Mouse (Mus musculus): ENCODE measurements at regions not wholly inside any gene's neighbourhood (a gene's known extent, or its start where the extent isn't known, plus 50 kb on each side); places are given as distances from the start of the nearest gene placed in this dataset.

DNA sequence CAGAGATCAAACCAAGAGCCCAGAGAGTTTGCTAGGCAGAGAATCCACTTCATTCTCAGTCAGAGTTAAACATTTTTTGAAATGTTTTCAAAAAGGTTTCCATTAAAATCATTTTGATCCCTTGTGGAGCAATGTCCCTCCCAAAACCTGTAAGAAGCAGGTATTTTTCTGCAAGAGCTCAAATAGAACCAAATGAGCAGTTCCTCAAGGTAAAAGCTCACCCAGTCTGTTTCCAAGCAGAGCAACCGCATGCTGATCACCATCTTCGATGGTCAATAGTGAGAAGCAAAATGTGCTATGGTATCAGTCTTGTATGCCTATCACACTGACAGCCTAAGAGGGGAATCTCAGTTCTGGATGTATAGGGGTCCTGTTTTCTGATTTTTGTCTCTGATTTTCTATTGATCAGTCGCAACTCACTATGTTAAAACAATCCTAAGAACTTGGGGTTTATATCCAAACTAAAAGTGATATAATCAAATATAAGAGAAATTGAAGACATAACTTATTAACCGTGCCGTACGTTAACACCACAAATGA, 432.3 kb upstream of the Ccnh start:
- peaks cover 9% of the 10 kb centered on the region; the same call in 1 of the 2 replicates for H3K4me1 ChIP-seq (ENCODE audit: control insufficient read depth, insufficient read depth, low read length)
- H3K4me3 ChIP-seq (replicated peaks; ENCODE audit: insufficient read depth, low read depth, low read length), result peak overlapping the region; percentile 28
- peak overlapping the region; percentile 59; the same call in 1 of the 2 replicates for H3K27ac ChIP-seq (ENCODE audit: insufficient read depth, low read length)
- H3K27me3 ChIP-seq (ENCODE audit: control insufficient read depth, insufficient read depth, low read length), result no peaks in the 10 kb centered on the region
- 26% methylated on average over 6 of the region's 6 CpGs for WGBS
- TF ChIP-seq CTCF (IDR thresholded peaks at IDR 0.05; ENCODE audit: borderline replicate concordance, insufficient read depth, low read depth, low read length) (no peak), POLR2A (IDR thresholded peaks at IDR 0.05; ENCODE audit: borderline replicate concordance, insufficient read depth, low read length) (no peak)
- DNase-seq, result peak; percentile 46 to 49

DNA sequence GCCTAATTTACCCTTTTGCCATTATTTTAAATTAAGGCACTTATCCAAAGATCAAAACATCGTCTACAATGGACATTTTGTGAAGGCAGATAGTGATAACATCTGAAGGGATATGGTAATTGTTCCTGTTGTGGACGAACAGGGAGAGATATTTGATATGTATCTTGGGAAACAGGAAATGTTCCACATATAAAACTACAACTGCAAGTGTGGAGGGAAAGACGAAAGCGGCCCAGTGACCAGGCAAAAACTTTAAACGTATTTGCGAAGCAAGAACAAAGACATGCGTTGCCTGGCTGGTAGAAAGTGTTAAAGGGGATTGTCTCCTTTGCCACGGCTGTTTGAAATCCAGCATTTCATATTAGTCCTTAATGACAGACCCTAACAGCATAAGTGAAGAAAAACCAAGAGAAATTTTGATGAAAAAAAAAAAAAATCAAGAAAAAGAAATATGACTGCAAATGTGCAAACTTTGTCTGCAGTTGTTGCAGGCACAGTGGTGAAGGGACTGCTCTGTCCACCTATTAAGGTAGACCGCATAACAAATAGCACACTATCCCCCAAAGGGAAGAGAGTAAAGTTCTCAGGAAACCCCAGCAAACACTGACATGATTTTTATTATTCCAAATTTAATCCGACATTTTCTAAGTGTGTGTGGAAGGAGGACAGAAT, 431.2 kb upstream of the Ccnh start:
- H3K27ac ChIP-seq (ENCODE audit: insufficient read depth, low read length), result peak overlapping the region; percentile 77; the same call in 1 of the 2 replicates
- WGBS, result 10% methylated on average over 10 of the region's 10 CpGs
- H3K4me1 ChIP-seq (ENCODE audit: control insufficient read depth, insufficient read depth, low read length), result peaks cover 6% of the 10 kb centered on the region; the same call in 1 of the 2 replicates
- no peaks in the 10 kb centered on the region for H3K27me3 ChIP-seq (ENCODE audit: control insufficient read depth, insufficient read depth, low read length)
- TF ChIP-seq POLR2A (IDR thresholded peaks at IDR 0.05; ENCODE audit: borderline replicate concordance, insufficient read depth, low read length) (no peak), CTCF (IDR thresholded peaks at IDR 0.05; ENCODE audit: borderline replicate concordance, insufficient read depth, low read depth, low read length) (no peak)
- H3K4me3 ChIP-seq (replicated peaks; ENCODE audit: insufficient read depth, low read depth, low read length), result peak overlapping the region; percentile 27
- DNase-seq, result peak; percentile 58 to 59

DNA sequence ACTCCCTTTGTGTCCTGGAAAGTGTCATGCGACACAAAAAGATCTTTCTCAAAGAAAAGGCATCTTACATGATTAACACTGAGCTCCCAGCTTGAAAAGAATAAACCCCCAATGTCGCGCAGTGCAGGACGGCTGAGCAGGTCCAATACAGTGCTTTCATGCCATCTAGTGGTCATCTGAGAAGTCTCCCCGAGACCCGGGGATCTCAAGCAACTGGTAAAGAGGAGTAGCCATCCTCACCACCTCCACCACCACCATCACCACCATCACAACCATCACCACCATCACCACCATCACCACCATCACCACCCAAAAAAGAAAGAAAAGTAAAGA, 430.7 kb upstream of the Ccnh start:
- Histone ChIP-seq H3K4me3 (replicated peaks; ENCODE audit: insufficient read depth, low read depth, low read length) (peak overlapping the region; percentile 27), H3K27ac (ENCODE audit: insufficient read depth, low read length) (peak overlapping the region; percentile 77; the same call in 1 of the 2 replicates)
- WGBS, result under 1% methylated on average over 6 of the region's 6 CpGs

DNA sequence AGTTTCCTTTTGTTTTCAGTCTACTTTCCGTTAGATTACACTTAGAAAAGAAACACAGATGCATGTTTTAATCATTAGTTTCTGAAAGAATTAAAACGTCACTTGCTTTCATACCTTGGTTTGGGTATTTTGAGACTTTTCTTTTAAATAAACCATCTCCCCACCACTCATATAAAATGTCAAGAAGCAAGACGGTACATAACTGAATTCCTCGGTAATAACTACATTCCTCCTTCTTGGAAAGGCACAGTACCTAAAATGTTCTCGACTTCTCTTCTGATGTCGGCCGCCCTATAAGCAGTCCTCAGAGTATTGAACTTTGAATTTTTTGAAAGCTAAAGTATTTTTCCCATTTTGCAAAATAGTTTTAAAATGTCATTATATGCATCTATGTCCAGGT, 430.1 kb upstream of the Ccnh start:
- 15% methylated on average over 7 of the region's 7 CpGs for WGBS
- peak in 1 of 2 experiments; percentile 36 for DNase-seq
- TF ChIP-seq CTCF (IDR thresholded peaks at IDR 0.05; ENCODE audit: borderline replicate concordance, insufficient read depth, low read depth, low read length), result no peak
- TF ChIP-seq POLR2A (IDR thresholded peaks at IDR 0.05; ENCODE audit: borderline replicate concordance, insufficient read depth, low read length), result no peak
- H3K4me3 ChIP-seq (replicated peaks; ENCODE audit: insufficient read depth, low read depth, low read length), result peak overlapping the region; percentile 49
- no peaks in the 10 kb centered on the region for H3K27me3 ChIP-seq (ENCODE audit: control insufficient read depth, insufficient read depth, low read length)
- peaks cover 6% of the 10 kb centered on the region; the same call in 1 of the 2 replicates for H3K4me1 ChIP-seq (ENCODE audit: control insufficient read depth, insufficient read depth, low read length)
- no peak overlapping the region for H3K27ac ChIP-seq (ENCODE audit: insufficient read depth, low read length)

More for the DNA sequence above, 430.7 kb upstream of the Ccnh start:
- TF ChIP-seq CTCF (IDR thresholded peaks at IDR 0.05; ENCODE audit: borderline replicate concordance, insufficient read depth, low read depth, low read length) (peak; percentile 91), POLR2A (IDR thresholded peaks at IDR 0.05; ENCODE audit: borderline replicate concordance, insufficient read depth, low read length) (no peak)
- Histone ChIP-seq H3K4me1 (ENCODE audit: control insufficient read depth, insufficient read depth, low read length) (peaks cover 6% of the 10 kb centered on the region; the same call in 1 of the 2 replicates), H3K27me3 (ENCODE audit: control insufficient read depth, insufficient read depth, low read length) (no peaks in the 10 kb centered on the region)
- DNase-seq, result peak; percentile 92 to 96

DNA sequence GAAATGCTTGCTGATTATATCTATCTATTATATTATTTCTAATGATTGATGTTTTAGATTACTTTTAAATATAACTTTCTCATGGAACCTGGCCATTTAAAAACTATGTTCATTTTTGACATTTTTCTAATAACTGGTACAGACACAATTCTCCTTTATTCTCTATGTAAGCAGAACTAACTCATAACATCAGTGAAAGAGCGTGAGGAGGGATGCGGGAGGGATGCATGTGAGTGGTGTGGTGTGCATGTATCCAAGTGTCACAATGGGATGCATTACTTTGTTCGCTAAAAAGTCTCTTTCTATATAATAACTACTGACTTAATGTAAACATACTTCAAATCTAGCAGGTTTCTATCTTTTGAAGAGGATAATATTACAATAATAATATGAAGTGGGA, 428.7 kb upstream of the Ccnh start:
- H3K4me1 ChIP-seq (ENCODE audit: control insufficient read depth, insufficient read depth, low read length), result no peaks in the 10 kb centered on the region
- H3K4me3 ChIP-seq (replicated peaks; ENCODE audit: insufficient read depth, low read depth, low read length), result peak overlapping the region; percentile 59
- peak overlapping the region; percentile 87; the same call in 1 of the 2 replicates for H3K27ac ChIP-seq (ENCODE audit: insufficient read depth, low read length)
- TF ChIP-seq POLR2A (IDR thresholded peaks at IDR 0.05; ENCODE audit: borderline replicate concordance, insufficient read depth, low read length) (no peak), CTCF (IDR thresholded peaks at IDR 0.05; ENCODE audit: borderline replicate concordance, insufficient read depth, low read depth, low read length) (no peak)
- 6% methylated on average over 3 of the region's 3 CpGs for WGBS
- DNase-seq, result peak; percentile 45 to 57
- H3K27me3 ChIP-seq (ENCODE audit: control insufficient read depth, insufficient read depth, low read length), result no peaks in the 10 kb centered on the region

DNA sequence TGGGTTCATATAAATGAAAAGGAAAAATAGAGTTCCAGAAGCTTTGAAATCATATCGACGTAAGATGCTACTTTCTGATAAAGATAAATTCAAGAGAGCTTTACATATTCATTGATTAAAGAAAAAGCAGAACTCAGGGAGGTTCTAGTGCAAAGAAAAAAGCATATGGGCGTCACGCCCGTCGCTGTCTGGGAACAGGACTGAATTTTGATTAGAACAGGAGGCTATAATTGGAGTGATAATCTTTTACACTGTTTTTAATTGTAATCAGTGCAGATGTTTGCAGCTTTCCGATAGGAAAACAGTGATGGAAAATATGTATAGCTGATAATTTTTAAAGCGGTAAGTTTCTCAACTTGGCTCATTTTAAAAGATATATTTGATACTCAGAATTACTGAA, 428.2 kb upstream of the Ccnh start:
- 10% methylated on average over 8 of the region's 8 CpGs for WGBS
- Histone ChIP-seq H3K4me3 (replicated peaks; ENCODE audit: insufficient read depth, low read depth, low read length) (peak overlapping the region; percentile 41), H3K27me3 (ENCODE audit: control insufficient read depth, insufficient read depth, low read length) (no peaks in the 10 kb centered on the region), H3K27ac (ENCODE audit: insufficient read depth, low read length) (peak overlapping the region; percentile 64; the same call in 1 of the 2 replicates), H3K4me1 (ENCODE audit: control insufficient read depth, insufficient read depth, low read length) (no peaks in the 10 kb centered on the region)
- TF ChIP-seq CTCF (IDR thresholded peaks at IDR 0.05; ENCODE audit: borderline replicate concordance, insufficient read depth, low read depth, low read length), result no peak
- no peak for TF ChIP-seq POLR2A (IDR thresholded peaks at IDR 0.05; ENCODE audit: borderline replicate concordance, insufficient read depth, low read length)
- DNase-seq, result peak; percentile 43 to 47

DNA sequence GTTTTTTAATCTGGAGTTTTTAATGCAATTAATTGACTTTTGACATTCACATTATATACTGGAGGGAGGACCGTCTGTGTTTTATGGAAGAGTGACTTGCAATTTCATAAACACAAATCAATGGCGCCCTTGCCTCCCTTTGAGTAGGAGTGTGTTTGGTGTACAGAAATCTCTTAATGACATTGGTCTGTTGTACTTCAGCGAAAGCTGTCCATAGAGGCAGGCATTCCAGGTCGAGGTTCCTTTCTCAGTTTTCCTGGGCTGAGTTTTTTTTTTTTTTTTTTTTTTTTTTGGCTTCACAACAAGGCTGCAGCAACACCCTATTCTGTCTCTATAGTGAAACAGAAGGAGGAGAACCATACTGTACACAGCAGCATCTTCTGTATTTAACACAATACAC, 427.4 kb upstream of the Ccnh start:
- Histone ChIP-seq H3K27ac (ENCODE audit: insufficient read depth, low read length) (no peak overlapping the region; the same call in 1 of the 2 replicates), H3K4me3 (replicated peaks; ENCODE audit: insufficient read depth, low read depth, low read length) (no peak overlapping the region)
- WGBS, result 5% methylated on average over 4 of the region's 4 CpGs

DNA sequence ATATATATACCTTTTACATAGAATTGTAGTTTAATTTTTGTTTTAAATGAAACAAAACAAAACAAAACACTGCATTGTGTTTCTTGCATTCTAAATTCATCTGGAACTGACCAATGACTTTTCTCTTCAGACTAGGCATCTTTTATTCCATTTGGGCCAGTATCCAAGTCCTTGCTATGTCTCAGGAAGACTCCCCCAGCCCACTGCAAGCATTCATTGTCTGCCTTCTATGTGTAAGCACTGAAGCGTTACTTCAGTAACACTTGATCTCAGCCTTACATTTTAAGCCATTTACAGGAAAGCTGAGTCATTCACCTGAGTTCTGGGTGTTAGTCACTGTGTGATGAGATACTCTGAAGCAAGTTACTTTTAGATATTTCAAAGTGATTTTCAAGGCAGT, 425.3 kb upstream of the Ccnh start:
- Histone ChIP-seq H3K4me3 (replicated peaks; ENCODE audit: insufficient read depth, low read depth, low read length) (no peak overlapping the region), H3K27me3 (ENCODE audit: control insufficient read depth, insufficient read depth, low read length) (no peaks in the 10 kb centered on the region), H3K27ac (ENCODE audit: insufficient read depth, low read length) (no peak overlapping the region), H3K4me1 (ENCODE audit: control insufficient read depth, insufficient read depth, low read length) (no peaks in the 10 kb centered on the region)
- TF ChIP-seq POLR2A (IDR thresholded peaks at IDR 0.05; ENCODE audit: borderline replicate concordance, insufficient read depth, low read length), result no peak
- TF ChIP-seq CTCF (IDR thresholded peaks at IDR 0.05; ENCODE audit: borderline replicate concordance, insufficient read depth, low read depth, low read length), result no peak
- DNase-seq, result no peak
- 90% methylated on average over 1 of the region's 1 CpGs for WGBS

More for the DNA sequence above, 427.4 kb upstream of the Ccnh start:
- Histone ChIP-seq H3K27me3 (ENCODE audit: control insufficient read depth, insufficient read depth, low read length) (no peaks in the 10 kb centered on the region), H3K4me1 (ENCODE audit: control insufficient read depth, insufficient read depth, low read length) (no peaks in the 10 kb centered on the region)
- no peak for TF ChIP-seq POLR2A (IDR thresholded peaks at IDR 0.05; ENCODE audit: borderline replicate concordance, insufficient read depth, low read length)
- TF ChIP-seq CTCF (IDR thresholded peaks at IDR 0.05; ENCODE audit: borderline replicate concordance, insufficient read depth, low read depth, low read length), result no peak
- DNase-seq, result peak; percentile 56 to 57
